Mouse (Mus musculus) lung, postnatal 0 days (tissue): ENCODE data around the gene Tmem92. TPM values are rescaled to one million over a fixed set of nuclear protein-coding genes. Genes with fewer than 3 reads are reported as not detected.

Experiments used
- ATAC-seq: fragments of 200-750 bp; cut with Nextera tagmentation; 2 replicates; pipeline ENCODE4 v1.8.0; 2017; ENCODE audit warnings: moderate library complexity
- DNase-seq: peaks from one replicate; pipeline ENCODE4 v3.0.0-alpha.2; 2016; ENCODE audit warnings: low spot score
- H3K27ac ChIP-seq: fragments of 300-500 bp; sonication (generic); 2 replicates; pipeline ENCODE4 v1.5.1; 2014; ENCODE audit warnings: antibody characterized with exemption, mild to moderate bottlenecking, low read length, mixed read lengths
- H3K27me3 ChIP-seq: fragments of 300-500 bp; sonication (generic); replicated peaks from 2 replicates; pipeline ENCODE4 v1.6.1; 2014; ENCODE audit warnings: low read length, mixed read lengths; ENCODE audit not compliant: insufficient read depth
- H3K36me3 ChIP-seq: fragments of 300-500 bp; sonication (generic); 2 replicates; pipeline ENCODE4 v1.6.1; 2014; ENCODE audit warnings: low read length, mixed read lengths; ENCODE audit not compliant: insufficient read depth
- H3K4me1 ChIP-seq: fragments of 300-500 bp; sonication (generic); 2 replicates; pipeline ENCODE4 v1.6.1; 2014; ENCODE audit warnings: antibody characterized with exemption, low read depth, low read length, mixed read lengths; ENCODE audit not compliant: insufficient read depth
- H3K4me2 ChIP-seq: fragments of 300-500 bp; sonication (generic); replicated peaks from 2 replicates; pipeline ENCODE4 v1.6.1; 2014; ENCODE audit warnings: low read depth, mild to moderate bottlenecking, low read length, moderate library complexity, mixed read lengths
- H3K4me3 ChIP-seq: fragments of 300-500 bp; sonication (generic); 2 replicates; pipeline ENCODE4 v1.5.1; 2014; ENCODE audit warnings: low read depth, low read length
- H3K9ac ChIP-seq: fragments of 300-500 bp; sonication (generic); replicated peaks from 2 replicates; pipeline ENCODE4 v1.6.1; 2014; ENCODE audit warnings: low read depth, mild to moderate bottlenecking
- H3K9me3 ChIP-seq: fragments of 300-500 bp; sonication (generic); 2 replicates; pipeline ENCODE4 v1.6.1; 2016; ENCODE audit warnings: low read length, mixed read lengths
- CTCF ChIP-seq: IDR thresholded peaks from 2 replicates; pipeline ENCODE4 v1.5.1; 2016; ENCODE audit warnings: antibody characterized with exemption, mild to moderate bottlenecking
- EP300 ChIP-seq: IDR thresholded peaks from 2 replicates; pipeline ENCODE4 v1.6.1; 2016; ENCODE audit warnings: antibody characterized with exemption, mild to moderate bottlenecking, control low read depth
- WGBS: fragments of 180-500 bp; shearing (Covaris S2); extraction: QIAGEN DNeasy Blood & Tissue Kit; methylation state at CpG from one replicate; pipeline ENCODE4 v1.1.7; 2014; 5-methylcytosine and 5-hydroxymethylcytosine counted together
- polyA plus RNA-seq: library from polyadenylated mRNA; unstranded; fragments of >200 nt; fragmentation: Nextera tagmentation; extraction: Ambion mirVana; gene quantifications from 2 replicates; pipeline ENCODE4 v1.2.1, GENCODE M21; 2015

Gene Tmem92
- polyA plus RNA-seq, 1 experiment from 2014 or later = not detected

GRCm38 (mm10) chr11:94774887-94775497, 7.5 kb downstream of the Tmem92 start:
- H3K9me3 ChIP-seq = no peaks in the 10 kb centered on the region
- H3K4me1 ChIP-seq = no peaks in the 10 kb centered on the region
- ATAC-seq = no peak
- no peaks in the 10 kb centered on the region for H3K27me3 ChIP-seq
- no peak overlapping the region for H3K27ac ChIP-seq
- WGBS = 74% methylated on average over 5 of the region's 5 CpGs
- no peaks in the 10 kb centered on the region for H3K36me3 ChIP-seq
- H3K4me3 ChIP-seq = no peak overlapping the region
- TF ChIP-seq CTCF = no peak
- no peak for TF ChIP-seq EP300
- no peak overlapping the region for H3K4me2 ChIP-seq
- no peak for DNase-seq
- H3K9ac ChIP-seq = no peak overlapping the region

- no peak for TF ChIP-seq EP300
- peak; percentile 50 for TF ChIP-seq CTCF
- 78% methylated on average over 1 of the region's 1 CpGs for WGBS
- DNase-seq = peak; percentile 9
Measured at GRCm38 (mm10) chr11:94773851-94774250, 8.7 kb downstream of the Tmem92 start.

GRCm38 (mm10) chr11:94772363-94773055, 10.0 kb downstream of the Tmem92 start:
- no peak overlapping the region for H3K4me2 ChIP-seq
- H3K27me3 ChIP-seq = no peaks in the 10 kb centered on the region
- no peak overlapping the region for H3K4me3 ChIP-seq
- no peaks in the 10 kb centered on the region for H3K4me1 ChIP-seq
- no peak overlapping the region for H3K27ac ChIP-seq
- H3K9ac ChIP-seq = no peak overlapping the region
- no peak for DNase-seq
- WGBS = 43% methylated on average over 3 of the region's 3 CpGs
- H3K36me3 ChIP-seq = no peaks in the 10 kb centered on the region
- TF ChIP-seq CTCF (no peak), EP300 (no peak)
- no peak for ATAC-seq
- H3K9me3 ChIP-seq = no peaks in the 10 kb centered on the region

More at GRCm38 (mm10) chr11:94773851-94774250, 8.7 kb downstream of the Tmem92 start:
- H3K4me1 ChIP-seq = no peaks in the 10 kb centered on the region
- no peaks in the 10 kb centered on the region for H3K9me3 ChIP-seq
- H3K9ac ChIP-seq = no peak overlapping the region
- no peak overlapping the region for H3K4me2 ChIP-seq
- H3K36me3 ChIP-seq = no peaks in the 10 kb centered on the region
- no peak overlapping the region for H3K27ac ChIP-seq
- ATAC-seq = no peak
- H3K27me3 ChIP-seq = no peaks in the 10 kb centered on the region
- H3K4me3 ChIP-seq = no peak overlapping the region

- H3K27ac ChIP-seq = no peak overlapping the region
- TF ChIP-seq CTCF (no peak), EP300 (no peak)
- no peak overlapping the region for H3K4me3 ChIP-seq
- ATAC-seq (no peak), DNase-seq (no peak)
- no peaks in the 10 kb centered on the region for H3K27me3 ChIP-seq
- 93% methylated on average over 2 of the region's 2 CpGs for WGBS
- H3K36me3 ChIP-seq = no peaks in the 10 kb centered on the region
- no peak overlapping the region for H3K9ac ChIP-seq
- H3K4me2 ChIP-seq = no peak overlapping the region
- no peaks in the 10 kb centered on the region for H3K9me3 ChIP-seq
- no peaks in the 10 kb centered on the region for H3K4me1 ChIP-seq
Measured at GRCm38 (mm10) chr11:94767241-94767640, 15.3 kb downstream of the Tmem92 start.

- no peak overlapping the region for H3K9ac ChIP-seq
- no peaks in the 10 kb centered on the region for H3K36me3 ChIP-seq
- no peak overlapping the region for H3K27ac ChIP-seq
- no peak overlapping the region for H3K4me3 ChIP-seq
- DNase-seq = no peak
- TF ChIP-seq CTCF = peak; percentile 41
- TF ChIP-seq EP300 = no peak
- H3K4me2 ChIP-seq = no peak overlapping the region
- no peaks in the 10 kb centered on the region for H3K9me3 ChIP-seq
- H3K27me3 ChIP-seq = no peaks in the 10 kb centered on the region
- no peak for ATAC-seq
- WGBS = 20% methylated on average over 6 of the region's 6 CpGs
- H3K4me1 ChIP-seq = no peaks in the 10 kb centered on the region
Measured at GRCm38 (mm10) chr11:94762775-94763174, 19.7 kb downstream of the Tmem92 start.

- Histone ChIP-seq H3K36me3 (no peaks in the 10 kb centered on the region), H3K27ac (no peak overlapping the region), H3K4me2 (no peak overlapping the region), H3K4me1 (no peaks in the 10 kb centered on the region), H3K9ac (no peak overlapping the region), H3K27me3 (no peaks in the 10 kb centered on the region), H3K9me3 (no peaks in the 10 kb centered on the region), H3K4me3 (no peak overlapping the region)
- ATAC-seq (no peak), DNase-seq (no peak)
- WGBS = 86% methylated on average over 1 of the region's 1 CpGs
- TF ChIP-seq EP300 (no peak), CTCF (no peak)
Measured at GRCm38 (mm10) chr11:94762281-94762680, 20.2 kb downstream of the Tmem92 start.
